Mouse (Mus musculus) megakaryocyte progenitor cell, adult 5-6 weeks (primary cell): Measurements from ENCODE around the gene Pias4. TPM values are rescaled to one million over a fixed set of nuclear protein-coding genes. Genes with fewer than 3 reads are reported as not detected.
"Not testable (repeated sequence)": the region's sequence is repeated elsewhere in the genome, so short reads cannot be mapped to it uniquely, and the experiment has no call there.

Experiments
- ATAC-seq: replicated peaks from 2 replicates; pipeline ENCODE4 v1.8.0; 2016; ENCODE audit warnings: mild to moderate bottlenecking, moderate TSS enrichment, inconsistent platforms; ENCODE audit not compliant: poor library complexity
- total RNA-seq, 2 experiments: library from RNA; stranded (forward) in 1 of 2; stranded (reverse) in 1 of 2; fragments of 157-497, 149-512 nt in 1 of 2; fragments of 200-1000 nt in 1 of 2; gene quantifications; 2 replicates each; pipeline versions ENCODE4 v1.2.3 to v1.2.4; 2015 to 2017

The Pias4 gene
- total RNA-seq, 2 experiments from 2014 or later: 9.4 to 10.0 TPM

- ATAC-seq: peak; percentile 15
These were observed 23.7 kb upstream of the Pias4 start for GRCm38 (mm10) chr10:81191342-81191982.

GRCm38 (mm10) chr10:81190912-81191321 lies 23.2 kb upstream of the Pias4 start:
- ATAC-seq: no peak

- ATAC-seq: peak; percentile 27
These were observed 22.7 kb upstream of the Pias4 start for GRCm38 (mm10) chr10:81190236-81190911.

- no peak for ATAC-seq
These were observed 22.1 kb upstream of the Pias4 start for GRCm38 (mm10) chr10:81189821-81190220.

GRCm38 (mm10) chr10:81187161-81187560 lies 19.4 kb upstream of the Pias4 start:
- no peak for ATAC-seq

GRCm38 (mm10) chr10:81184765-81185164 lies 17.0 kb upstream of the Pias4 start:
- ATAC-seq: no peak

GRCm38 (mm10) chr10:81183805-81184204 lies 16.1 kb upstream of the Pias4 start, which contains the start of gene 4930442H23Rik:
Gene 4930442H23Rik (minus strand): TSS chr10:81183849.
- ATAC-seq: no peak

GRCm38 (mm10) chr10:81182336-81183333 lies 14.9 kb upstream of the Pias4 start, which contains the start of gene Dapk3:
Gene Dapk3 (plus strand): TSS chr10:81183005.
- peak; percentile 81 for ATAC-seq

GRCm38 (mm10) chr10:81181860-81182259 lies 14.1 kb upstream of the Pias4 start:
- not testable (repeated sequence) for ATAC-seq

- no peak for ATAC-seq
These were observed 13.2 kb upstream of the Pias4 start for GRCm38 (mm10) chr10:81180946-81181345.

GRCm38 (mm10) chr10:81179451-81180342 lies 12.0 kb upstream of the Pias4 start:
- no peak for ATAC-seq

GRCm38 (mm10) chr10:81178927-81179326 lies 11.2 kb upstream of the Pias4 start:
- no peak for ATAC-seq

GRCm38 (mm10) chr10:81177958-81178712 lies 10.4 kb upstream of the Pias4 start:
- no peak for ATAC-seq

GRCm38 (mm10) chr10:81177491-81177925 lies 9.8 kb upstream of the Pias4 start:
- no peak for ATAC-seq

- ATAC-seq: peak; percentile 49
These were observed 8.9 kb upstream of the Pias4 start, which contains the start of gene Eef2 for GRCm38 (mm10) chr10:81176466-81177271. Gene Eef2 (plus strand): TSS chr10:81176631.

GRCm38 (mm10) chr10:81175936-81176465 lies 8.3 kb upstream of the Pias4 start:
- ATAC-seq: no peak

- not testable (repeated sequence) for ATAC-seq
These were observed 7.6 kb upstream of the Pias4 start for GRCm38 (mm10) chr10:81175345-81175701.
